Mouse (Mus musculus): Measurements from ENCODE around the gene Pbdc1.

GRCm38 (mm10) chrX:105080096-105080495 lies 540 bp downstream of the Pbdc1 start:
- TF ChIP-seq CTCF (IDR thresholded peaks at IDR 0.05; ENCODE audit: low read depth, low read length) (no peak), POLR2A (IDR thresholded peaks at IDR 0.05; ENCODE audit: extremely low read depth, insufficient read depth, low read length) (no peak)
